Mouse (Mus musculus): Measurements from ENCODE around the gene Gm6899. TPM values are rescaled to one million over a fixed set of nuclear protein-coding genes. Genes with fewer than 3 reads are reported as not detected.

The Gm6899 gene
- polyA plus RNA-seq, 1 experiment from 2014 or later, result 0.43 TPM

DNA sequence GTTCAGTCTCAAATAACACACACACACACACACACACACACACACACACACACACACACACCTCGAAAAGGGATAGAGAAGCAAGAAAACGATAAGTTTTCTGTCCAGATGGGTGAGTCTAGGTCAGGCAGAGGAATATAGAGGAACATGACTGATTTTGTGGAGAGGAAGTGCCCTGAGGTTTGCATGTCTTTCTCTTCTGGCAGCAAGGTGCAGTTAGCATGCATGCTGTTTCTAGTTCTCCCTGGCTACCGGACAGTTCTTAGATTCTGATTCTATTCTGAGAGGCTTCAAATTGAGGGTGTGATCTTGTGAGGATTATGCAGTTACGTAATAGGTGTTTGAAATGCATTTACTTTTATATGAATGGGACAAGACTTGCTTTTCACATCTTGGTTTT is 7.7 kb downstream of the Gm6899 start:
- DNase-seq (ENCODE audit: low spot score), result no peak
- no peaks in the 10 kb centered on the region for H3K27me3 ChIP-seq (ENCODE audit: low read depth, poor library complexity, severe bottlenecking)
- H3K27ac ChIP-seq (replicated peaks), result no peak overlapping the region
- no peaks in the 10 kb centered on the region for H3K9me3 ChIP-seq (replicated peaks)
- WGBS, result 90% methylated on average over 4 of the region's 4 CpGs
- no peaks in the 10 kb centered on the region for H3K4me1 ChIP-seq
- H3K36me3 ChIP-seq, result no peaks in the 10 kb centered on the region
- no peak overlapping the region for H3K4me3 ChIP-seq

GRCm38 (mm10) chr11:26601571-26602175 is 8.6 kb downstream of the Gm6899 start:
- no peaks in the 10 kb centered on the region for H3K9me3 ChIP-seq (replicated peaks)
- no peaks in the 10 kb centered on the region for H3K27me3 ChIP-seq (ENCODE audit: low read depth, poor library complexity, severe bottlenecking)
- no peak overlapping the region for H3K27ac ChIP-seq (replicated peaks)
- WGBS, result 88% methylated on average over 2 of the region's 2 CpGs
- no peaks in the 10 kb centered on the region for H3K4me1 ChIP-seq
- H3K4me3 ChIP-seq, result no peak overlapping the region
- no peak for DNase-seq (ENCODE audit: low spot score)
- no peaks in the 10 kb centered on the region for H3K36me3 ChIP-seq

DNA sequence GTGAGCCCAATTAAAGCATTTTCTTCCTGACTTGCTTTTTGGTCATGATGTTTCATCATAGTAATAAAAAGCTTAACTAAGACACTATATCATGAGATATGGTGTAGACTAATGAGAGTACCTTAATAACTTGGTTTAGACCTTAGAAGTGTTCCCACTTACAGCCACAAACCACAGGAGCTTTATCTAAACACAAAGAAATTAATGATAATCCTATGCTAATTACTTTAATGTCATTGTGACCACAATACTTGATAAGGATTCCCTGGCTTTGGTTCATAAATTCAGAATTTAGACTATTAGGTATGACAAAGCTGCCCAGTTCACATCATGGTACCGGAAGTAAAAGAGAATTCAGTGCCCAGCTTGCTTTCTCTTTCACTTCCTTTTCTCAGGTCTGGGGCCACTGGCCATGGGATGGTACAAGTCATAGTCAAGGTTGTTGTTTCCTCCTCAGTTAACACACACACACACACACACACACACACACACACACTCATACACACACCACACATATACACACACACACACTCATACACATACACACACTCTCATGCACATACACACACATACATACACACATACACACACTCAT is 11.1 kb downstream of the Gm6899 start:
- Histone ChIP-seq H3K27me3 (ENCODE audit: low read depth, poor library complexity, severe bottlenecking) (no peaks in the 10 kb centered on the region), H3K4me3 (no peak overlapping the region), H3K4me1 (0 out of 2 replicates have a peak, but pooled peaks cover 3% of the 10 kb centered on the region), H3K9me3 (replicated peaks) (no peaks in the 10 kb centered on the region), H3K27ac (replicated peaks) (no peak overlapping the region), H3K36me3 (no peaks in the 10 kb centered on the region)
- 100% methylated on average over 1 of the region's 1 CpGs for WGBS
- DNase-seq (ENCODE audit: low spot score), result no peak

- DNase-seq (ENCODE audit: low spot score), result no peak
- no peaks in the 10 kb centered on the region for H3K9me3 ChIP-seq (replicated peaks)
- 0 out of 2 replicates have a peak overlapping the region, but pooled peaks have one; percentile 9 for H3K27ac ChIP-seq (replicated peaks)
- H3K4me1 ChIP-seq, result 0 out of 2 replicates have a peak, but pooled peaks cover 8% of the 10 kb centered on the region
- H3K36me3 ChIP-seq, result no peaks in the 10 kb centered on the region
- no peaks in the 10 kb centered on the region for H3K27me3 ChIP-seq (ENCODE audit: low read depth, poor library complexity, severe bottlenecking)
- 75% methylated on average over 10 of the region's 10 CpGs for WGBS
- H3K4me3 ChIP-seq, result no peak overlapping the region
These were observed 15.8 kb downstream of the Gm6899 start for GRCm38 (mm10) chr11:26608795-26609194.

DNA sequence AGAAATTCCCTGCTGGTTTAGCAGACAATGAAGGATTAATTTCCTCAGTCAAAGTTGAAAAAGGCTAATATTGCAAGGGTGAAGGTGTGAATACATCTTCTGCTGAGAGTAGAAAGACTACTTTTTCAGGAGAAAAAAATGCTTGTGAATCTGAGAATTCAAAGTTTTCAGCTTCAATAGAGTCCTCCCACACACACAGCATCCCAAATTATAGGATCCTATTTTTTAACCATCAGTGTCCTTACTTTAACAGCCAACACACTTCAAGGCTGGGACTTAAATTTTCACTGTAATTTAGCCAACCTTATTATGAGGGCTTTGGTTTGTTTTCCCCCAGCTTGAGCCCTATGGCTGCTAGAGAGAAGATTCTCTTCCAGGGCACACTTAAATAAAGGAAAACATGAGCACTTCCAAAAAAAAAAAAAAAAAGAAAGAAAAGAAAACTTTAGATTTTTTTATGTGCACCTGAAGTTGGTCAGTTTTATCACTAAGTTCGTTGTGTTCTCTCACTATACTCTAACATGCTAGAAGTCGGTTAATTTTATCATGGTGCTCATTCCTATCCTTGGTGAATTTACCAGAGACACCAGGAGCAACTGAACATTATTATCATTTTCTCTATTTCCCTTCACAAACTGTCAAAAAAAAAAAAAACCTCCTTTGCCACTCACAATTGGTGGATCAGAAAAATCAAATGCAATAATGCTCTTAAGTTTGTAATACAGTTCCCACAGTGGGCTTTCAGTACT is 25.6 kb downstream of the Gm6899 start:
- no peaks in the 10 kb centered on the region for H3K36me3 ChIP-seq
- DNase-seq (ENCODE audit: low spot score), result no peak
- H3K27me3 ChIP-seq (ENCODE audit: low read depth, poor library complexity, severe bottlenecking), result no peaks in the 10 kb centered on the region
- WGBS, result 95% methylated on average over 2 of the region's 2 CpGs
- no peaks in the 10 kb centered on the region for H3K4me1 ChIP-seq
- H3K9me3 ChIP-seq (replicated peaks), result no peaks in the 10 kb centered on the region
- H3K27ac ChIP-seq (replicated peaks), result no peak overlapping the region
- H3K4me3 ChIP-seq, result no peak overlapping the region

- H3K4me3 ChIP-seq, result no peak overlapping the region
- H3K27ac ChIP-seq (replicated peaks), result no peak overlapping the region
- H3K4me1 ChIP-seq, result no peaks in the 10 kb centered on the region
- 85% methylated on average over 5 of the region's 5 CpGs for WGBS
- no peaks in the 10 kb centered on the region for H3K27me3 ChIP-seq (ENCODE audit: low read depth, poor library complexity, severe bottlenecking)
- no peaks in the 10 kb centered on the region for H3K9me3 ChIP-seq (replicated peaks)
- no peaks in the 10 kb centered on the region for H3K36me3 ChIP-seq
- DNase-seq (ENCODE audit: low spot score), result no peak
These were observed 29.7 kb downstream of the Gm6899 start for GRCm38 (mm10) chr11:26622727-26623126.

- H3K27ac ChIP-seq (replicated peaks), result no peak overlapping the region
- H3K27me3 ChIP-seq (ENCODE audit: low read depth, poor library complexity, severe bottlenecking), result no peaks in the 10 kb centered on the region
- H3K9me3 ChIP-seq (replicated peaks), result no peaks in the 10 kb centered on the region
- H3K4me1 ChIP-seq, result no peaks in the 10 kb centered on the region
- no peak for DNase-seq (ENCODE audit: low spot score)
- 94% methylated on average over 1 of the region's 1 CpGs for WGBS
- H3K4me3 ChIP-seq, result no peak overlapping the region
- no peaks in the 10 kb centered on the region for H3K36me3 ChIP-seq
These were observed 43.2 kb downstream of the Gm6899 start for GRCm38 (mm10) chr11:26636239-26636638.

GRCm38 (mm10) chr11:26640314-26640785 is 47.3 kb downstream of the Gm6899 start:
- WGBS, result 79% methylated on average over 8 of the region's 8 CpGs
- Histone ChIP-seq H3K4me3 (no peak overlapping the region), H3K27me3 (ENCODE audit: low read depth, poor library complexity, severe bottlenecking) (no peaks in the 10 kb centered on the region), H3K4me1 (no peaks in the 10 kb centered on the region), H3K27ac (replicated peaks) (no peak overlapping the region), H3K36me3 (no peaks in the 10 kb centered on the region), H3K9me3 (replicated peaks) (no peaks in the 10 kb centered on the region)
- DNase-seq (ENCODE audit: low spot score), result no peak

DNA sequence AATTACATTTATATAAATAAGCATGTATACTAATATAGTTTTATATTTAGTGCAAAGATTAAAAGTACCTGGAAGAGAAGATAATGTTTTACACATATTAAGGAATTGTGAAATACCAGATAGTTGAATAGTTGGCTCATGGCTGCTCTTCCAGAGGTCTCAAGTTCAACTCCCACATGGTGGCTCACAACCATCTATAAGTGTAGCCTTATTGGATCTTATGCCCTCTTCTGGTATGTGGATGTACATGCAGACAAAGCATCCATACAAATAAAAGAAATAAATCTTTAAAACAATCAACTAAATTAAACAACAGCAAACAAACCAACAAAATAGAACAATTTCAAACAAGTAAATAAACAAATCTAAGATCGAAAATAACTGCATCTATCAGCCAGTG is 49.1 kb downstream of the Gm6899 start:
- 90% methylated on average over 1 of the region's 1 CpGs for WGBS
- Histone ChIP-seq H3K27ac (replicated peaks) (no peak overlapping the region), H3K9me3 (replicated peaks) (no peaks in the 10 kb centered on the region), H3K4me3 (no peak overlapping the region), H3K36me3 (no peaks in the 10 kb centered on the region), H3K4me1 (no peaks in the 10 kb centered on the region), H3K27me3 (ENCODE audit: low read depth, poor library complexity, severe bottlenecking) (no peaks in the 10 kb centered on the region)
- DNase-seq (ENCODE audit: low spot score), result no peak

Other genes with a start within 250 kb of the Gm6899 start
- gene Fancl, start 207.1 kb upstream of the Gm6899 start, polyA plus RNA-seq (2016; fragmentation: Nextera tagmentation; extraction: Ambion mirVana), result 33.7 and 37.6 TPM in 2 replicates
- gene Vrk2, start 758 bp downstream of the Gm6899 start, polyA plus RNA-seq (2016; fragmentation: Nextera tagmentation; extraction: Ambion mirVana), result 29.8 and 30.6 TPM in 2 replicates

Measured in midbrain, embryonic 10.5 days (tissue).